Mouse (Mus musculus) intestine, embryonic 16.5 days (tissue): ENCODE measurements around the gene Zkscan17. TPM values are rescaled to one million over a fixed set of nuclear protein-coding genes. Genes with fewer than 3 reads are reported as not detected.
"Not testable (repeated sequence)": the region's sequence is repeated elsewhere in the genome, so short reads cannot be mapped to it uniquely, and the experiment has no call there.

Experiments
- ATAC-seq: fragments of 200-750 bp; cut with Nextera tagmentation; 2 replicates; pipeline ENCODE4 v1.8.0; 2017; ENCODE audit warnings: moderate TSS enrichment, moderate library complexity
- H3K27ac ChIP-seq: fragments of 300-500 bp; sonication (generic); 2 replicates; pipeline ENCODE4 v1.5.1; 2014; ENCODE audit warnings: mild to moderate bottlenecking, low read length
- H3K27me3 ChIP-seq: fragments of 300-500 bp; sonication (generic); replicated peaks from 2 replicates; pipeline ENCODE4 v1.6.1; 2014; ENCODE audit warnings: low read length, control low read depth, mixed read lengths; ENCODE audit not compliant: control insufficient read depth, insufficient read depth
- H3K36me3 ChIP-seq: fragments of 300-500 bp; sonication (generic); 2 replicates; pipeline ENCODE4 v1.6.1; 2014; ENCODE audit warnings: low read length, control low read depth; ENCODE audit not compliant: control insufficient read depth, insufficient read depth
- H3K4me1 ChIP-seq: fragments of 300-500 bp; sonication (generic); 2 replicates; pipeline ENCODE4 v1.6.1; 2014; ENCODE audit warnings: low read length, control low read depth, mixed read lengths; ENCODE audit not compliant: control insufficient read depth, insufficient read depth
- H3K4me2 ChIP-seq: fragments of 300-500 bp; sonication (generic); 2 replicates; pipeline ENCODE4 v1.6.1; 2014; ENCODE audit warnings: low read depth, low read length, control low read depth
- H3K4me3 ChIP-seq: fragments of 300-500 bp; sonication (generic); 2 replicates; pipeline ENCODE4 v1.5.1; 2014; ENCODE audit warnings: mild to moderate bottlenecking, low read length
- H3K9ac ChIP-seq: fragments of 300-500 bp; sonication (generic); 2 replicates; pipeline ENCODE4 v1.6.1; 2014; ENCODE audit warnings: low read depth, low read length
- H3K9me3 ChIP-seq: fragments of 300-500 bp; sonication (generic); 2 replicates; pipeline ENCODE4 v1.6.1; 2016; ENCODE audit warnings: low read length, control low read depth; ENCODE audit not compliant: control insufficient read depth
- WGBS: fragments of 180-500 bp; shearing (Covaris S2); extraction: QIAGEN DNeasy Blood & Tissue Kit; methylation state at CpG from one replicate; pipeline ENCODE4 v1.1.7; 2014; 5-methylcytosine and 5-hydroxymethylcytosine counted together
- polyA plus RNA-seq: library from polyadenylated mRNA; unstranded; fragments of >200 nt; fragmentation: Nextera tagmentation; extraction: Ambion mirVana; gene quantifications from 2 replicates; pipeline ENCODE4 v1.2.1, GENCODE M21; 2015

Zkscan17 gene
- polyA plus RNA-seq: 13.8 and 14.7 TPM in 2 replicates

DNA sequence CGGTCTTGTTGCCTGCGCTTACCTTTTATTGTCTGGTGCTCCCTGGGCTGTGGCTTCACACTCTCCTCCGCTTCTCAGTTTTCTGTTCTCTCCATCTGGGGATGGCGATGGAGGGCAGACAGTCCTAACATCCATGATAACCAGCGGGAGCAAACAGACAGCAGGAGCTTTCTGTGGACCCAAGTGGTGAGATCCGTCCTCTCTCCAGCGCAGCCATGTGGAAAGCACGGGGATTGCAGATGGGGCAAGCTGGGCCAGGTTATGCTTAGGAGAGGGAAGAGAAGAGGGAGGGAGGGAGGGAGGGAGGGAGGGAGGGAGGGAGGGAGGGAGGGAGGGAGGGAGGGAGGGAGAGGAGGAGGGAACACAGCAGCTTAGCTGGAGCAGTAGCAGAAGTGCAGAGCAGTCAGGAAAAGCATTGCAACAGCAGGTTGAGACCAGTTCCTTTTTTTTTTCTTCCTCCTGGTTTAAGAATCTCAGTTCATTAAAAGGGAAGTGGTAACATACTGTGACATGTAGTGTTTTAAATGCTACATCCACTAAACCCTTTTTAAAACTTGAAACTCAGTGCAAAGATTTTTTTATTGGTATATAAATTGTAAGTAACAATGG lies at the start of gene Zkscan17:
Gene Zkscan17 (minus strand): TSS at position 280 of the 609 bp plus-strand sequence.
- no peak within 1 kb of the TSS for H3K4me2 ChIP-seq
- no peak within 1 kb of the TSS for H3K27ac ChIP-seq
- no peaks in the 10 kb centered on the region for H3K36me3 ChIP-seq
- no peaks in the 10 kb centered on the region for H3K4me1 ChIP-seq
- no peak within 1 kb of the TSS for H3K4me3 ChIP-seq
- 42% methylated on average over 8 of the region's 8 CpGs for WGBS
- H3K9me3 ChIP-seq: peaks cover 3% of the 10 kb centered on the region; the same call in 1 of the 2 replicates
- no peak within 1 kb of the TSS for H3K9ac ChIP-seq
- ATAC-seq: no peak
- H3K27me3 ChIP-seq: no peaks in the 10 kb centered on the region

DNA sequence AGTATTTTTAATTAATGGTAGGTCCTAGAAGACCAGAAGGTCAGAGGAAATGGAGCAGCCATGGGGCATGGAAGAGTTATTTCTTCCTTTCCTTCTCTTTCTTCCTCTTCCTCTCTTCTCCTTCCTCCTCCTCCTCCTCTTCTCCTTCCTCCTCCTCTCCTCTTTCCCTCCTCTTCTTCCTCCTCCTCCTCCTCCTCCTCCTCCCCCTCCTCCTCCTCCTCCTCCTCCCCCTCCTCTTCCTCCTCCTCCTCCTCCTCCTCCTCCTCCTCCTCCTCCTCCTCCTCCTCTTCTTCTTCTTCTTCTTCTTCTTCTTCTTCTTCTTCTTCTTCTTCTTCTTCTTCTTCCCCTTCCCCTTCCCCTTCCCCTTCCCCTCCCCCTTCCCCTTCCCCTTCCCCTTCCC lies 49.6 kb upstream of the Zkscan17 start, which contains the start of gene Olfr222:
Gene Olfr222 (minus strand): TSS at position 101 of the 400 bp plus-strand sequence.
- H3K4me1 ChIP-seq, H3K27me3 ChIP-seq, ATAC-seq, H3K4me2 ChIP-seq, H3K4me3 ChIP-seq, H3K9ac ChIP-seq, H3K9me3 ChIP-seq, H3K36me3 ChIP-seq, H3K27ac ChIP-seq: not testable (repeated sequence)

DNA sequence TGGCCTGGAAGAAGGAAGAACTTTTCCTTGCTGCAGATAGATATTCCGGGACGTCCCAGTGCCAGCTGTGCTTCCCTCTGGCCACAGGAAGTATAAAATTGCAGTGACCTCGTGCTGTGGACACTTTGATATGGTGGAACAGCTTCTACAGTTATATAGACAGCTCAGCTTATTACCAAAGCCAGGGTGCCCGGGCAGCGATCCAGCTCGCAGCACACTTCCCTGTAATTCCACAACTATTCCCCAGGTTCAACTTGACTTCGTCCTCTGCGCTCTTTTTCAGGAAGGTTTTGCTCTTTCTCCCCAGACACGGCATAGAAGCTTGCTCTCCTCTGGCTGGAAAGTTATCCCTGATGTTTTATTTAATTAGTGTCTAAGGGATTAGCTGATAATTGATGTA lies 49.2 kb upstream of the Zkscan17 start:
- H3K4me1 ChIP-seq: no peaks in the 10 kb centered on the region
- no peak for ATAC-seq
- 55% methylated on average over 9 of the region's 9 CpGs for WGBS

DNA sequence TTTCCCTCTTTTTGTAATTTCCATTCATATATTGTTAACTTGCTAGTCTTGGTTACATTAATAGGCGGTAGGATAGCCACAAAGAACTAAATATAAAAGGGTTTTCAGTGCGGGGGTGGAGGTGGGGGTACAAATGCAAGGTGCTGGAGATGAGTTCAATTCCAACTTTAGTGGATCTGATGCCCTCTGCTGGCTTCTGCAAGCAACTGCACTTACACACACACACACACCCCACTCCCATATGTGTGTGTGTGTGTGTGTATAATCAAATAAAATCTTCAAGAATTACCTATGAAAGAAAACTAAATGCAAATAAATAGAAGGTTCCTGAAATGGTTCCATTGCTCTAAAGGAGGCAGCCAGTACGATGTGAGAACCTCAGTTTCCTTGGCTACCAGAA lies 42.8 kb upstream of the Zkscan17 start:
- Histone ChIP-seq H3K9ac (no peak overlapping the region), H3K4me2 (no peak overlapping the region), H3K4me1 (no peaks in the 10 kb centered on the region), H3K27ac (no peak overlapping the region), H3K4me3 (no peak overlapping the region), H3K9me3 (no peaks in the 10 kb centered on the region), H3K27me3 (peaks cover 5% of the 10 kb centered on the region; the same call in 1 of the 2 replicates), H3K36me3 (no peaks in the 10 kb centered on the region)
- 67% methylated on average over 3 of the region's 3 CpGs for WGBS
- no peak for ATAC-seq

More for the DNA sequence above, 49.2 kb upstream of the Zkscan17 start:
- H3K4me2 ChIP-seq: no peak overlapping the region
- no peak overlapping the region for H3K9ac ChIP-seq
- H3K4me3 ChIP-seq: no peak overlapping the region
- H3K27me3 ChIP-seq: peaks cover 5% of the 10 kb centered on the region; the same call in 1 of the 2 replicates
- no peaks in the 10 kb centered on the region for H3K9me3 ChIP-seq
- H3K27ac ChIP-seq: no peak overlapping the region
- no peaks in the 10 kb centered on the region for H3K36me3 ChIP-seq

DNA sequence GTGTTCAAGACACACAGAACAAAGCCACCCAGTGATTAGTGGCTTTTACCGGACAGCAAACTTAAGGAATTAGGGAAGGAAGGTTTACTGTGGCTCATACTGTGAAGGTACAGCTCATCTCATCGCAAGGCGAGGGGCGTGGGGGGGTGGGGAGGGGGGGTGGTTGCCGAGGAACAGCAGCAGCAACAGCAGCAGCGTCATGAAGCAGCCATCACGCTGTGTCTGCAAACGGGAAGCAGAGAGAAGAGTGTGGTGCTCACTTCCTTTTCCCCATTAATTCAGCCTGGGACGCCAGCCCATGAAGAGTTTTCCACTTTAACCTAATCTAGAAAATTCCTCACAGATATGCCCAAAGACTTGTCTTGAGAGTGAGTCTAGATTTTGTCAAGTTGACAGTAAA lies 36.3 kb upstream of the Zkscan17 start:
- no peak overlapping the region for H3K4me3 ChIP-seq
- no peaks in the 10 kb centered on the region for H3K9me3 ChIP-seq
- no peaks in the 10 kb centered on the region for H3K36me3 ChIP-seq
- H3K4me2 ChIP-seq: no peak overlapping the region
- H3K4me1 ChIP-seq: no peaks in the 10 kb centered on the region
- no peaks in the 10 kb centered on the region for H3K27me3 ChIP-seq
- H3K9ac ChIP-seq: no peak overlapping the region
- 63% methylated on average over 9 of the region's 9 CpGs for WGBS
- no peak overlapping the region for H3K27ac ChIP-seq
- no peak for ATAC-seq

DNA sequence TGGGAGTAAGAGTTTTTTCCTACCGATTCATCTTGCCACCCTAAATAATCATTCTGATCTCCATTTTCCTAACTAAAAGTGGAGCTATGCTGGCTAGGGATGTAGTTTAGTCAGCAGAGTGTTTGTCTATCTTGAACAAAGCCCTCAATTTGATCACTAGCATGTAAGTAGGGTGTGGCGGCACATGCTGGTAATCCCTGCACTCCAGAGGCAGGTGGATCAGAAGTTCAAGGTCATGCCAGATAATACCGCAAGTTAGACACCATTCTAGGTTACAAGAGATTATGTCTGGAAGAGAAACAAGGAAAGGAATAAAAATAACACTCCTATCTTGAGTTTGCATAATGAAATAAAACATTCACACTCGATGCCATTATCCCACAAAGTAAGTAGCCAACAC lies 35.8 kb upstream of the Zkscan17 start:
- H3K9me3 ChIP-seq: no peaks in the 10 kb centered on the region
- no peak overlapping the region for H3K4me2 ChIP-seq
- H3K36me3 ChIP-seq: no peaks in the 10 kb centered on the region
- H3K27ac ChIP-seq: no peak overlapping the region
- ATAC-seq: no peak
- H3K4me1 ChIP-seq: no peaks in the 10 kb centered on the region
- no peak overlapping the region for H3K9ac ChIP-seq
- no peaks in the 10 kb centered on the region for H3K27me3 ChIP-seq
- H3K4me3 ChIP-seq: no peak overlapping the region
- WGBS: 89% methylated on average over 4 of the region's 4 CpGs

DNA sequence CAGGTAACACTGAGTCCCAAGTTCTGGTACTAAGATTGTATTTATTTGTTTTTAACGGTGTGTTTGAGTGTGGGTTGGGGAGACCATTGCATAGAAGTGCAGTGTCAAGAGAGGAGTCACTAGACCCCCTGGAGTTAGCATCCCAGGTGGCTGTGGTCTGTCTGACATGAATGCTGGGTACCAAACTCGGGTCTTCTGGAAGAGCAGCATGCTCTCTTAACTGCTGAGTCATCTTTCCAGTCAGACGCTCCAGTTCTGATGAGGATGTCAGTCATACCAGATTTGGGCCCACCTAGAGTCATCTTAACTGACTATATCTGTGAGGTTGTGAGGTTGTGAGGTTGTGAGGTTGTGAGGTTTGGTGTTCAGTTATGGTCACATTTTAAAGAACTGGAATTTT lies 34.4 kb upstream of the Zkscan17 start:
- WGBS: 75% methylated on average over 3 of the region's 3 CpGs
- no peak overlapping the region for H3K27ac ChIP-seq
- H3K4me2 ChIP-seq: no peak overlapping the region
- no peaks in the 10 kb centered on the region for H3K36me3 ChIP-seq
- no peaks in the 10 kb centered on the region for H3K4me1 ChIP-seq
- no peak overlapping the region for H3K9ac ChIP-seq
- no peak for ATAC-seq
- H3K27me3 ChIP-seq: no peaks in the 10 kb centered on the region
- no peaks in the 10 kb centered on the region for H3K9me3 ChIP-seq
- H3K4me3 ChIP-seq: no peak overlapping the region

DNA sequence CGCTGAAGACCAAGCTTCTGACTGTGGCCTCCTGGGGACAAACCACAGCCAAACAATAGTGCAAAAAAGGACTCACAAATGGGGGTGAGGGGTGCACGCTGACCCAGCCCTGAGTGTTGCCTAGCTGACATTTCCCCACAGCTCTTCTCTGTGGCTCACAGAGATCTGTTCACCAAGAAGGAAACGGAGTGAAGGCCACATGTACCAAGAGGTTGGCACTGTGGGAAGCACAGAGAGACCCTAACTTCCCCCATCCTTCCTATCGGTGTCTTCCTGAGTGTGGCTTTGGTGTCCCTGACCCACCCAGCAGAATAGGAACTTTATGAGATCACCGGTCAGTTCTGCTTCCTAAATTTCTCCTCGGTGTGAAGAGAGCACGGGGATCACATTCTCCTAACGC lies 28.0 kb upstream of the Zkscan17 start:
- no peaks in the 10 kb centered on the region for H3K4me1 ChIP-seq
- no peaks in the 10 kb centered on the region for H3K27me3 ChIP-seq
- H3K36me3 ChIP-seq: no peaks in the 10 kb centered on the region
- no peak overlapping the region for H3K4me2 ChIP-seq
- no peak overlapping the region for H3K9ac ChIP-seq
- 84% methylated on average over 8 of the region's 8 CpGs for WGBS
- no peak for ATAC-seq
- no peaks in the 10 kb centered on the region for H3K9me3 ChIP-seq
- H3K27ac ChIP-seq: no peak overlapping the region
- H3K4me3 ChIP-seq: no peak overlapping the region

DNA sequence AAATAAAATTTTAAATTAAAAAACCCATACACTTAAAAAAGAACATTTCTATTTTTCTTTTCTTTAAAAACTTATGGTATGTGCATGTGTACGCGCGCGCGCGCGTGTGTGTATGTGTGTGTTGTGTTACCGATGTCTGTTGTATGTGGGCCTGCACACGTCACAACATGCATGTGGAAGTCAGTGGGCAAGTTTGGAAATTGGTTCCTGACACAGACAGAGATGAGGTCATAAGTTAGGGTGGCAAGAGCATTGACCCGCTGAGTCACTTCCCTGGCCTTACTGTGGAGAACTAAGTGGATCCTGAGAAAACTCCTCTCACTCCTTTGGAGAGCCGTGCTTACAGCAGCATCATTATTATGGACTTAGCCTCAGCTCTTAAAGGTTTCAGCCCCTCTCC lies 27.6 kb upstream of the Zkscan17 start:
- no peak for ATAC-seq
- Histone ChIP-seq H3K9ac (no peak overlapping the region), H3K27ac (no peak overlapping the region), H3K4me1 (no peaks in the 10 kb centered on the region), H3K9me3 (no peaks in the 10 kb centered on the region), H3K4me2 (no peak overlapping the region), H3K27me3 (no peaks in the 10 kb centered on the region), H3K36me3 (no peaks in the 10 kb centered on the region), H3K4me3 (no peak overlapping the region)
- WGBS: 96% methylated on average over 11 of the region's 11 CpGs

DNA sequence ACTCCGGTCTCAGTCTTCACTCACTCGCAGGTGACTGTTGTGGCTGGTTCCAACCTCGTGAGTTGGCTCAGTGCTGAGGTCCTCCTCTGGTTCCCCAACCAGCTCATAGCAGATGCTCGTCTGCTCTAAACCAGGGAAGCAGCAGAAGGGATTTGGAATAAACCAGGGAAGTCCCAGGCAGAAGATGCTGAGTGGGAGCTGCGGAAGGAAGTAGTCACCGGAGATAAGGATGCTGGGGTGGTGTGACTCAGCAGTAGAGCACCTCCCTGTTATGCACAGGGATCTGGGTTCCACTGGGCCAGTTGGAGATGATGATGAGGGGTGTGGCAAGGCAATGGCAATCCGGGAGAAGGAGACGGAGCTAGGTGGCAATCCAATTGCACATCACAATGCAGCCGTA lies 17.5 kb upstream of the Zkscan17 start:
- no peak overlapping the region for H3K27ac ChIP-seq
- no peak for ATAC-seq
- H3K36me3 ChIP-seq: no peaks in the 10 kb centered on the region
- H3K4me3 ChIP-seq: no peak overlapping the region
- no peak overlapping the region for H3K9ac ChIP-seq
- H3K4me1 ChIP-seq: no peaks in the 10 kb centered on the region
- H3K4me2 ChIP-seq: no peak overlapping the region
- no peaks in the 10 kb centered on the region for H3K27me3 ChIP-seq
- 84% methylated on average over 9 of the region's 9 CpGs for WGBS
- no peaks in the 10 kb centered on the region for H3K9me3 ChIP-seq
